Mouse (Mus musculus) layer of hippocampus, adult 2 months (tissue): ENCODE data around the gene Actn2. TPM values are rescaled to one million over a fixed set of nuclear protein-coding genes. Genes with fewer than 3 reads are reported as not detected.

Experiments
- DNase-seq, 2 experiments: peaks; one replicate each; pipeline ENCODE4 v3.0.0; 2022; ENCODE audit warnings: low spot score in 2 of 2
- H3K27ac ChIP-seq: fragments of 200-600 bp; 2 replicates; pipeline ENCODE4 v1.8.1; 2022
- H3K4me3 ChIP-seq: fragments of 200-600 bp; 2 replicates; pipeline ENCODE4 v1.8.1; 2022; ENCODE audit warnings: mild to moderate bottlenecking
- CTCF ChIP-seq: fragments of 200-600 bp; conservative IDR thresholded peaks from 2 replicates; pipeline ENCODE4 v1.8.1; 2022; ENCODE audit warnings: antibody characterized with exemption, mild to moderate bottlenecking, moderate library complexity
- total RNA-seq, 2 experiments: library from RNA; stranded (reverse); gene quantifications; 2 replicates each; pipeline ENCODE4 v1.2.3; 2021

Actn2 gene
- total RNA-seq, 2 experiments from 2014 or later, result 22.4 to 23.1 TPM

DNA sequence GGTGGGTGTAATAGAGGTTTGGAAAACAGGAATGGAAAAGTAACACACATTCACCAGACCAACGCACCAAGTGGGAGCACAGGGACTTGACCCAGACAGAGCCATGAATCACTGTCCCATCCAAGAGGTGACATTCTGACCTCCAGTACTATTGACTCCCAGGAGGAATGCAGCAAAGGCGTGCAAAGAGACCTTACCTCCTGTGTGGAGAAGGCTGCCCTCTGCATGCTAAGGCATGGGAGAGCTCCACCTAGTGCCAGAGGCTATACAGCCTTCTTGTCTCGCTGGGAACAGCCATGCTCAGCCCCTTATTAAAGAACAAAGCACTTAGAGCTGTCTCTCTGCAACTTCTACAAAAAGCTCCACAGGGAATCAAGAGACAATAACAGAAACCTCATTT is 73.5 kb downstream of the Actn2 start:
- no peak for DNase-seq
- no peak overlapping the region for H3K4me3 ChIP-seq
- TF ChIP-seq CTCF, result peak; percentile 65
- no peak overlapping the region for H3K27ac ChIP-seq

- Histone ChIP-seq H3K27ac (no peak overlapping the region), H3K4me3 (no peak overlapping the region)
- TF ChIP-seq CTCF, result no peak
- no peak for DNase-seq
Measured at GRCm38 (mm10) chr13:12263996-12264395, 76.6 kb downstream of the Actn2 start.

DNA sequence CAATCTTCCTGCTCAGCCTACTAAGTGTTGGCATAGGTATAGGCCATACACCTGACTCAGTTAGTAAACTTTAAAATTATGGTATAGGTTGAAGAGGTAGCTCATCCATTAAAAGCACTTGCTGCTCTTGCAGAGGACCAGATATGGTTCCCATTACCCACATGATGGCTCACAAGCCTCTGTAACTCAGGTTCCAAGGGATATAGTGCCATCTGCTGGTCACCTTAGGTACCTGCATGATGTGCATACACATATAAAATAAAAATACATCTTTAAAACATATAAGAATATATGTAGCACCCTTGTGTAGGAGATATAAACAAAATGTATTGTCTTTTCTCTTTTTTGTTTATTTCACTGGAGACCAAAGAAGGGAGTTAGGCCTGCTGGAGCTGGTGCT is 79.1 kb downstream of the Actn2 start:
- no peak for DNase-seq
- peak; percentile 61 for TF ChIP-seq CTCF
- Histone ChIP-seq H3K4me3 (no peak overlapping the region), H3K27ac (no peak overlapping the region)

- peak within 1 kb of the TSS; percentile 83 for H3K27ac ChIP-seq
- peak within 1 kb of the TSS; percentile 97 for H3K4me3 ChIP-seq
- DNase-seq, result peak; percentile 95 to 97
- TF ChIP-seq CTCF, result no peak
Measured at GRCm38 (mm10) chr13:12257391-12258380, 82.9 kb downstream of the Actn2 start, which contains the start of gene Mtr. Mtr (minus strand) TSS chr13:12258113.

- no peak for TF ChIP-seq CTCF
- Histone ChIP-seq H3K27ac (peak overlapping the region; percentile 83), H3K4me3 (peak overlapping the region; percentile 97)
- no peak for DNase-seq
Measured at GRCm38 (mm10) chr13:12256871-12257390, 83.6 kb downstream of the Actn2 start.

GRCm38 (mm10) chr13:12255911-12256705 is 84.5 kb downstream of the Actn2 start:
- TF ChIP-seq CTCF, result no peak
- Histone ChIP-seq H3K27ac (no peak overlapping the region; the same call in 1 of the 2 replicates), H3K4me3 (peak overlapping the region; percentile 97)
- no peak for DNase-seq

GRCm38 (mm10) chr13:12250496-12250895 is 90.1 kb downstream of the Actn2 start:
- Histone ChIP-seq H3K4me3 (no peak overlapping the region), H3K27ac (no peak overlapping the region)
- no peak for DNase-seq
- no peak for TF ChIP-seq CTCF

DNA sequence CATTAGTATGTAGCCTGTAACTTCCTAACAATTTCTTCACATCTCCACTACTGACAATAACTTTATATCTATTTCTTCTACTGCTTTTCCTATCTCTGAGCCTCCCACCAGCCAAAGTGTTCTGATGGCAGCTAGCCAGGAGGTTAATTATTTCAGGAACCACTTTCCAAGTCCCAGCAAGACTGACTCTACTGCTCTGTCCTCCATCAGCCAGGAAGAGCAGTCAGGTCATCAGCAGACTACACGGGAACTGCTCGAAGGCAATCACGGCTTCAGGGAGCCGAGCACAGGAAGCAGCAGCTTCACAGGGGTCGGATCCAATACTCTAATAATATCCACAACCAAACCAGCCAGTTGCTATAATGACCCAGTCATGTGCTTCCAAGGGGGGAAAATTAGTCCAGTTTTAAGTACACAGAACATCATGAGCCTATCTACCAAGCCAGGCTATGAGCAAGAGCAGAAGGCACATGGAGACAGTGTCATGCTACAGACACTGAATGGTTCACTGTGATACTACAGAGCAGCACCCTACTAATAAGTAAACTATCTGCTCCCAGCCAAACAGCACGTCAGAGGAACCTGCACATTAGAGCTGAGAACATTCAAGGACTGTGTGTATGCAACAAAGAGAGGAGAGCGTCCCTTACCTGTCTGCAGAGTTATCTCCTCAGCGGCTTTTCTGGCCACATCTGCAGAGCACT is 91.2 kb downstream of the Actn2 start:
- Histone ChIP-seq H3K4me3 (no peak overlapping the region), H3K27ac (no peak overlapping the region)
- TF ChIP-seq CTCF, result no peak
- no peak for DNase-seq

- Histone ChIP-seq H3K27ac (no peak overlapping the region), H3K4me3 (no peak overlapping the region)
- no peak for TF ChIP-seq CTCF
- DNase-seq, result no peak
Measured at GRCm38 (mm10) chr13:12245938-12246337, 94.6 kb downstream of the Actn2 start.

DNA sequence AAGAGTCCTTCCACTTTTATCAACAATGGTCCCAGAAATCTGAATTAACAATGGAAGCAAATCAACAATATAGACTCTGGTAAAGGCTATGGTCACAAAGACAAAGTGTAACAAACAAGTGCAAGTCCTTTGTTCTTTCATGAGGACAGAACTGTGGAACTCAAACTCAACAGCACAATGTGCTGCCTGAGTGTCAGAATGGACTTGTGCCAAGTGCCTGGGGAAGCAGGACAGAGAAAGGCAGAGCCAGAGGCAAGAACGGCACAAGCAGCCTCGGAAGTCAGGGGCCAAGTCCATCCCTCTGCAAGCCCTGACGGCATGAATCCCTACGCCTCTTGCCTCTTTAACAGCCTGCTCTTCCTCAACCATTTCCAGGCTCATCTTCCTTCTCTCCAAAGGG is 96.6 kb downstream of the Actn2 start:
- Histone ChIP-seq H3K4me3 (no peak overlapping the region), H3K27ac (no peak overlapping the region)
- no peak for DNase-seq
- TF ChIP-seq CTCF, result no peak

DNA sequence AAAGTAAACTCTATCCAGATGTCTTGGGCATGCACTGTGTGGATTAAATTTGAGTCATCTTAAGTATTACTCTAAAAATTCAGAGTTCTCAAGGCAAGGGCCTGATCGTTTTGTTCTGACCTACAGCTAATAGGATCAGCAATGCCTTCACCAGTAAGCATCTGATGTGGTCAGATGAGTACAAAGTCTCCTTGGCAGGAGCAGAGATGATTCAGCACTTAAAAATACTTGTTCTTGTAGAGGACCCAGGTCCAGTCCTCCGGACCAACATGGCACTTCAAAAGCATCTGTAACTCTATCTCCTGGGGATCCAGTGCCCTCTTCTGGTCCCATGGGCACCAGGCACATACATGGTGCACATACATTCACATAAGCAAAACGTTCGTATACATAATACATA is 108.4 kb downstream of the Actn2 start:
- Histone ChIP-seq H3K27ac (no peak overlapping the region), H3K4me3 (no peak overlapping the region)
- no peak for TF ChIP-seq CTCF
- no peak for DNase-seq

DNA sequence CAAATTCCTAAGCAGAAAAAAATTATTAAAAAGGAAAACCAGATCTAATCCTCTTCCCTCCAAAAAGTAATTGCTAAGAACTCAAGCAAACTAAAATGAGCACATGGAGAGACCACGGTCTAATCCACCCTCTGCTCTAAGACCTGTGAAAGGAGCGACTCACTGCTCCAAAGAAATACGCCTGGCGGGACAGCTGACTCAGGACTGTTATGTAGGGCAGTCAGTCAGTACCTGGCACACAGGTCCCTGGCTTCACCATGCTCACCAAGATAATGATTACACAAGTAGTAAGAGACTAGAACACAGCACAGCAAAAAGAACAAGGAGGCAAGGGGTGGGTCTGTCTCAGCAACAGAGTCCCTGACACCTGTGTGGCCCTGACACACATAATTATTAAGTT is 112.3 kb downstream of the Actn2 start:
- no peak for DNase-seq
- H3K4me3 ChIP-seq, result no peak overlapping the region
- TF ChIP-seq CTCF, result no peak
- H3K27ac ChIP-seq, result no peak overlapping the region

- DNase-seq, result no peak
- no peak for TF ChIP-seq CTCF
- H3K27ac ChIP-seq, result no peak overlapping the region
- no peak overlapping the region for H3K4me3 ChIP-seq
Measured at GRCm38 (mm10) chr13:12227606-12228005, 113.0 kb downstream of the Actn2 start.

Other genes with a start within 250 kb of the Actn2 start
- 100 to 1,000 TPM; 251 to 264 TPM for gene Ryr2, start 233.8 kb downstream of the Actn2 start, total RNA-seq
- gene Mtr, start 82.6 kb downstream of the Actn2 start, total RNA-seq, result 10 to 100 TPM; 18.2 to 20.6 TPM
- 10 to 100 TPM; 28.9 to 36.9 TPM for gene Heatr1, start 54.3 kb upstream of the Actn2 start, total RNA-seq
- gene Lgals8, start 124.2 kb upstream of the Actn2 start, total RNA-seq, result 10 to 100 TPM; 35.1 to 37.2 TPM
- gene Edaradd, start 179.7 kb upstream of the Actn2 start, total RNA-seq, result under 1 TPM; 0.26 to 0.29 TPM
- gene Ero1lb, start 225.1 kb upstream of the Actn2 start, total RNA-seq, result 10 to 100 TPM; 12.4 to 14.8 TPM